Mouse (Mus musculus): ENCODE measurements around the gene Tns3.

DNA sequence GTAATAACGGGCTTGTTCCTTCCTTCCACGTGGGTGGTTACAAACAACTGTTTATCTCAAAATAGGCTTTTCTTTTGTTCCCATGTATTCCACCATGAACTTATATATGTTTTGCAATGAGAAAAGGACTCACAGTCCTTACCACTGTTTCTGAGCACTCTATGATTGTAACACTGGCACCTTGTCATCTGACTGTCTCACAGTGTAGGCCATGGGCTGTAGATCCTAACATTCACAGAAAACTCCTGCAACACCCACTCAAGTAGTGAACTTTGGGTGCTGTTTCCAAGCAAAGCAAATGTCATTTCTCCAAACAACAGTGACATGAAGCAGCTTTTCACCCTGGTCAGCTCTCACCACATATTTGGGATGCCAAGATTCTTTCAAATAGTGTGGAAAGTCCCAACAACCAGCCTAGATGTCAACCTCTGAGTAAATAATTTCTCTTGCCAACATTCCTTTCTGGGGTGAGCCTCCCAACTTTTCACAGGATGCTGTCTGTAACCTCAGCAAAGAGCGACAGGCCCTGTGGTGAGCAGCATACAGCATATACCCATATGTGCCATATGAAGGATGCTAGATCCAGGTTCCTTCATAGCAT, 10.3 kb upstream of the Tns3 start:
- no peak for TF ChIP-seq POLR2A (IDR thresholded peaks at IDR 0.05; ENCODE audit: insufficient read length, low read depth)
- peak in 1 of 3 experiments; percentile 2 for TF ChIP-seq MYOG (IDR thresholded peaks at IDR 0.05; ENCODE audit: control insufficient read depth in 1 of 3, insufficient read depth in 1 of 3, insufficient read length in 2 of 3, low read depth in 2 of 3)
- no peak for TF ChIP-seq MAX (IDR thresholded peaks at IDR 0.05; ENCODE audit: low read depth)
- TF ChIP-seq TCF3 (IDR thresholded peaks at IDR 0.05; ENCODE audit: insufficient read length, low read depth): no peak
- no peak for TF ChIP-seq POLR2AphosphoS2 (IDR thresholded peaks at IDR 0.05; ENCODE audit: insufficient read length, low read depth)
- no peak for TF ChIP-seq SRF (IDR thresholded peaks at IDR 0.05; ENCODE audit: control insufficient read depth, insufficient read length, low read depth)
- no peak for TF ChIP-seq E2F4 (IDR thresholded peaks at IDR 0.05; ENCODE audit: insufficient read depth)
- TF ChIP-seq USF1 (IDR thresholded peaks at IDR 0.05; ENCODE audit: low read depth): no peak
- TF ChIP-seq REST (IDR thresholded peaks at IDR 0.05; ENCODE audit: insufficient read depth, insufficient read length): no peak
